Mouse (Mus musculus) CH12.LX (cell line): ENCODE data around the gene Car1.

Source experiments
- HCFC1 ChIP-seq: IDR thresholded peaks from 2 replicates; pipeline ENCODE4 v1.6.1; 2012; ENCODE audit warnings: low read depth, mild to moderate bottlenecking, inconsistent platforms, low read length, improper control_type of control experiment
- IRF4 ChIP-seq: IDR thresholded peaks from 2 replicates; pipeline ENCODE4 v1.6.1; 2014; ENCODE audit warnings: low read depth, mild to moderate bottlenecking, inconsistent platforms, low read length, improper control_type of control experiment

- no peak for TF ChIP-seq HCFC1
- no peak for TF ChIP-seq IRF4
These were observed 21.0 kb downstream of the Car1 start for GRCm38 (mm10) chr3:14787136-14787535.
